Mouse (Mus musculus) bone marrow, adult 2 months (tissue): Measurements from ENCODE around the gene Ttll6.

Experiments
- CTCF ChIP-seq: fragments of 200-500 bp; IDR thresholded peaks from 2 replicates; pipeline ENCODE4 v1.5.1; 2011; ENCODE audit warnings: low read length, control low read depth; ENCODE audit not compliant: control insufficient read depth, insufficient read depth
- POLR2A ChIP-seq: fragments of 200-500 bp; IDR thresholded peaks from 2 replicates; pipeline ENCODE4 v1.6.1; 2011; ENCODE audit warnings: low read depth, mild to moderate bottlenecking, control low read depth, low read length, borderline replicate concordance; ENCODE audit not compliant: control insufficient read depth

GRCm38 (mm10) chr11:96187321-96187720 is 53.7 kb downstream of the Ttll6 start:
- TF ChIP-seq CTCF: no peak
- no peak for TF ChIP-seq POLR2A
